ENCODE assay signal across 8 mouse cellular contexts in the genomic region with DNA sequence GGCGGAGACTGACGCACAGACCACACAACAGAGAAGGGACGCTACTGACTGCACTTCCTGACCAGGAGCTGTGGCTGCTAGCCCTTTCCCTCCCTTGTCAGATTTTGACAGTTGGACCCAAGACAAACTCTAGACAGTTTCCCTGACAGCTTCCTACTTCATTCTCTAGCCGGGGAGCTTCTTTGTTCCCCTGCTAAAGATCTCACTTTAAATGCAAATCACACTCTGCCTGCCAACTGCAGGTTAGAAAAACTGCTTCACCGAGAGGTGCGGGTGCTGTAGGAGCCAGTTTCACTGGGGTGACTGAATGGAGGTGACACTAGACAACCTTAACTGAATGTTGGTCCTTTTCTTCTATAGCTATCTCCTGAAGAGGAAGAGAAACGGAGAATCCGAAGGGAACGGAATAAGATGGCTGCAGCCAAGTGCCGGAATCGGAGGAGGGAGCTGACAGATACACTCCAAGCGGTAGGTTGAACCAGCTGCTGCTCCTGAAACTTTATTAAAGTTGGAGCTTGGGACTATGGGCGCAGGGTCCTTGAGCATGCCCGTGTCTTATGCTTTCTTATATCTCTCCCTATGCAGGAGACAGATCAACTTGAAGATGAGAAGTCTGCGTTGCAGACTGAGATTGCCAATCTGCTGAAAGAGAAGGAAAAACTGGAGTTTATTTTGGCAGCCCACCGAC. TPM values are rescaled to one million over a fixed set of nuclear protein-coding genes. Genes with fewer than 3 reads are reported as not detected.
DNase-seq lines count a peak whose midpoint lies in the region; ATAC-seq lines count a peak whose summit lies in the region.

No protein-coding gene starts in this region.

- peaks cover 46% of the 10 kb centered on the region for H3K27me3 ChIP-seq in liver, embryonic 11.5 days (replicated peaks; ENCODE audit: control insufficient read depth, insufficient read depth, low read length)
- peaks cover 41% of the 10 kb centered on the region for H3K27me3 ChIP-seq in embryonic facial prominence, embryonic 13.5 days
- peaks cover 14% of the 10 kb centered on the region for H3K27me3 ChIP-seq in intestine, embryonic 16.5 days (replicated peaks; ENCODE audit: control insufficient read depth, insufficient read depth, low read length)
- H3K27me3 ChIP-seq in neural tube, embryonic 14.5 days (ENCODE audit: control insufficient read depth, insufficient read depth, low read length): peaks cover 9% of the 10 kb centered on the region

- ATAC-seq in liver, embryonic 11.5 days (replicated peaks; ENCODE audit: low FRiP score): no peak
- ATAC-seq in embryonic facial prominence, embryonic 13.5 days (ENCODE audit: insufficient number of reproducible peaks, insufficient read depth, low FRiP score, low TSS enrichment, low read depth): no peak
- ATAC-seq in intestine, embryonic 16.5 days: no peak
- no peak for ATAC-seq in neural tube, embryonic 14.5 days (ENCODE audit: low read depth)

- H3K4me1 ChIP-seq in liver, embryonic 11.5 days (replicated peaks; ENCODE audit: control insufficient read depth, insufficient read depth, low read length): peaks cover 31% of the 10 kb centered on the region
- H3K4me1 ChIP-seq in embryonic facial prominence, embryonic 13.5 days: peaks cover 48% of the 10 kb centered on the region
- peaks cover 15% of the 10 kb centered on the region; the same call in 1 of the 2 replicates for H3K4me1 ChIP-seq in intestine, embryonic 16.5 days (ENCODE audit: control insufficient read depth, insufficient read depth, low read length)
- peaks cover 20% of the 10 kb centered on the region; the same call in 1 of the 2 replicates for H3K4me1 ChIP-seq in neural tube, embryonic 14.5 days (ENCODE audit: control insufficient read depth, insufficient read depth, low read length)

- no peaks in the 10 kb centered on the region for H3K9me3 ChIP-seq in liver, embryonic 11.5 days (ENCODE audit: control insufficient read depth, low read length)
- H3K9me3 ChIP-seq in embryonic facial prominence, embryonic 13.5 days: no peaks in the 10 kb centered on the region
- H3K9me3 ChIP-seq in intestine, embryonic 16.5 days (ENCODE audit: control insufficient read depth, low read length): no peaks in the 10 kb centered on the region
- no peaks in the 10 kb centered on the region for H3K9me3 ChIP-seq in neural tube, embryonic 14.5 days (ENCODE audit: control insufficient read depth, low read length)

- no peak for DNase-seq in liver, embryonic 11.5 days (ENCODE audit: low spot score)
- no peak for DNase-seq in liver
- no peak for DNase-seq in left cerebral cortex, adult 9 months (ENCODE audit: low spot score in 2 of 2)
- DNase-seq in adrenal gland, adult 2 months: no peak
- no peak for DNase-seq in gastrocnemius, postnatal 25 days

- 21% methylated on average over 14 of the region's 16 CpGs for WGBS in liver, embryonic 11.5 days
- 13% methylated on average over 14 of the region's 16 CpGs for WGBS in embryonic facial prominence, embryonic 13.5 days
- 24% methylated on average over 14 of the region's 16 CpGs for WGBS in intestine, embryonic 16.5 days
- WGBS in neural tube, embryonic 14.5 days: 11% methylated on average over 13 of the region's 16 CpGs

- no peaks in the 10 kb centered on the region for H3K36me3 ChIP-seq in liver, embryonic 11.5 days (ENCODE audit: control insufficient read depth, insufficient read depth, low read length)
- no peaks in the 10 kb centered on the region for H3K36me3 ChIP-seq in embryonic facial prominence, embryonic 13.5 days
- H3K36me3 ChIP-seq in intestine, embryonic 16.5 days (ENCODE audit: control insufficient read depth, insufficient read depth, low read length): no peaks in the 10 kb centered on the region
- H3K36me3 ChIP-seq in neural tube, embryonic 14.5 days (ENCODE audit: control insufficient read depth, insufficient read depth, low read length): no peaks in the 10 kb centered on the region

- no peak overlapping the region for H3K27ac ChIP-seq in liver, embryonic 11.5 days (ENCODE audit: low read depth, low read length)
- no peak overlapping the region for H3K27ac ChIP-seq in embryonic facial prominence, embryonic 13.5 days
- no peak overlapping the region for H3K27ac ChIP-seq in intestine, embryonic 16.5 days (ENCODE audit: low read length)
- no peak overlapping the region for H3K27ac ChIP-seq in neural tube, embryonic 14.5 days (ENCODE audit: low read depth, low read length)

- H3K9ac ChIP-seq in liver, embryonic 11.5 days (ENCODE audit: low read depth, low read length): no peak overlapping the region
- H3K9ac ChIP-seq in embryonic facial prominence, embryonic 13.5 days: no peak overlapping the region
- peak overlapping the region; percentile 76; the same call in 1 of the 2 replicates for H3K9ac ChIP-seq in intestine, embryonic 16.5 days (ENCODE audit: low read depth, low read length)
- H3K9ac ChIP-seq in neural tube, embryonic 14.5 days (replicated peaks; ENCODE audit: low read depth, low read length): no peak overlapping the region; the same call in 1 of the 2 replicates

- H3K4me2 ChIP-seq in liver, embryonic 11.5 days: peak overlapping the region; percentile 100
- peak overlapping the region; percentile 99 for H3K4me2 ChIP-seq in embryonic facial prominence, embryonic 13.5 days
- H3K4me2 ChIP-seq in intestine, embryonic 16.5 days (ENCODE audit: low read depth, low read length): peak overlapping the region; percentile 99
- peak overlapping the region; percentile 100 for H3K4me2 ChIP-seq in neural tube, embryonic 14.5 days (ENCODE audit: low read depth, low read length)

- H3K4me3 ChIP-seq in liver, embryonic 11.5 days (ENCODE audit: low read depth, low read length): peak overlapping the region; percentile 66
- H3K4me3 ChIP-seq in embryonic facial prominence, embryonic 13.5 days: peak overlapping the region; percentile 53
- H3K4me3 ChIP-seq in intestine, embryonic 16.5 days (ENCODE audit: low read length): peak overlapping the region; percentile 67
- peak overlapping the region; percentile 50 for H3K4me3 ChIP-seq in neural tube, embryonic 14.5 days (ENCODE audit: low read depth, low read length)

RNA-seq across cellular contexts. Expression of gene Fos, which starts 1.7 kb away (rescaled TPM):
- 1.3 and 1.6 TPM in 2 replicates for polyA plus RNA-seq in liver, embryonic 11.5 days (2014; fragmentation: Nextera tagmentation; extraction: Ambion mirVana)
- 5.2 and 7.3 TPM in 2 replicates for polyA plus RNA-seq in embryonic facial prominence, embryonic 13.5 days (2015; fragmentation: Nextera tagmentation; extraction: Ambion mirVana)
- 6.4 and 6.6 TPM in 2 replicates for polyA plus RNA-seq in intestine, embryonic 16.5 days (2015; fragmentation: Nextera tagmentation; extraction: Ambion mirVana)
- polyA plus RNA-seq in neural tube, embryonic 14.5 days (2014; fragmentation: Nextera tagmentation; extraction: Ambion mirVana): 2.8 and 4.0 TPM in 2 replicates
- total RNA-seq in adrenal gland, adult 2 months (2021): 10 to 100 TPM in 1 of 2 experiments, 1 to 10 TPM in 1; 3.1 to 16.7 TPM
- polyA plus RNA-seq in adrenal gland, adult 2 months (2012; rRNA removed): 3.9 and 4.9 TPM in 2 replicates
- 10 to 100 TPM in 1 of 2 experiments, 1 to 10 TPM in 1; 5.1 to 11.6 TPM for total RNA-seq in gastrocnemius, postnatal 25 days (2021)
